Mouse (Mus musculus) right cerebral cortex, postnatal 14 days (tissue): Measurements from ENCODE around the gene Dgke.

ENCODE experiments used
- DNase-seq: peaks from one replicate; pipeline ENCODE4 v3.0.0; 2022

Dgke gene

DNA sequence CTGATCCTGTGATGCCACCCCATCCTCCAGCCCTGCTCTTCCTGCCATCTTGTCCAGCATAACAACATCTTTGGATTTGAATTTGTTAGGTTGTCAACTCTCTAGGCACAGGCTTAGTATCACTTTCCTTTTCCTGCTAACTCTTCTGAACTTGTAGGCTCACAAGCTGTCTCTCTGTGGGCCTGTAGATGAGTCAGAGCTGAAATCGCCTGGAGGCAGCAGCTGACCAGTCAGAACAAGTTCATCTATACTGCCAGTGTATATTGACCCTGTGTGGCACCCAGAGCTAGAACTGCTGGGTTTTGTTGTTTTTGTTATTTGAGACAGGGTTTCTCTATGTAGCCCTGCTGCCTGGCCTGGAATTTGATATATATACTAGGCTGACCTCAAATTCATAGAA lies 35.5 kb downstream of the Dgke start:
- no peak for DNase-seq

DNA sequence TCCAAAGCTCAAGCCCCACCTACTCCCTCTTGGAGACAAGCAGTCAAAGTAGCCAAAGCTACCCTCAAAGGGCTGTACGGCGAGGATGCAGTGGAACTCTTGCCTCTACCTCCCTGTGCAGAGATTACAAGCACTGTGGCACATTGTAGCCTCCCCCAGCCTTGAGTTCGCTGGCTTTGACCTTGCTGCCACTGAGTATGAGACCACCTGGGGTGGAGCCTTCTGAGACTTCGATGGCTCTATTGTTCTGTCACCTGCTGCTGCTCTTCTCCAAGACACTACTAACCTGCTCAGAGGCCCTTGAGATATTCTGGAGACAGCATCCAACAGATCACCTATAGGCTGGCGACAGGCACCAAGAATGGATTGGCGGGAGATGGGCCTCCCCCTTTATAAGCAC lies 36.1 kb downstream of the Dgke start:
- DNase-seq, result no peak

DNA sequence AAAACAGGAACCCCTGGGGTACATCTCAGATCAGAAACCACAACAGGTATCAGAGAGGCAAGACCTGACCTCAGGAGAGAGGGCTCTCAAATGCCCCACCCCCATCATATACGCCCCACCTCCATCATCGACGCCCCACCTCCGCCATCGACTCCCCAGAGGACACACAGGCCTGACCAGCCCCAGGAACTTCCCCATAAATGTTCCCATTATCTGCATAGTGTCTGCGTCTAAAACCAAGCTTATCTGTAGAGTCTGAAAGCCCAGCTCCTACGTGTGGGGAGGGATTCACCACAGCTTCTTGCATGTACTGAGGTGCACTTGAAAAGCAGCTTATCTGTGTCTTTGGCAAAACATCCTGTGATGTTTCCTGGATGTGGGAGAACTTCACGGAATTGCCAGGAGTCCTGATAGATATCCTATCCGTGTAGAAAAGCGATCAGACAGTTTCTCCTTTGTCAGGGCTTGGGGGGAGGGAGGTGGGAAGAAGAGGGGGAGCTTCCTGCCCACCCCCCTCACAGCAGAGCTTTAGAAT lies 37.7 kb downstream of the Dgke start:
- no peak for DNase-seq

DNA sequence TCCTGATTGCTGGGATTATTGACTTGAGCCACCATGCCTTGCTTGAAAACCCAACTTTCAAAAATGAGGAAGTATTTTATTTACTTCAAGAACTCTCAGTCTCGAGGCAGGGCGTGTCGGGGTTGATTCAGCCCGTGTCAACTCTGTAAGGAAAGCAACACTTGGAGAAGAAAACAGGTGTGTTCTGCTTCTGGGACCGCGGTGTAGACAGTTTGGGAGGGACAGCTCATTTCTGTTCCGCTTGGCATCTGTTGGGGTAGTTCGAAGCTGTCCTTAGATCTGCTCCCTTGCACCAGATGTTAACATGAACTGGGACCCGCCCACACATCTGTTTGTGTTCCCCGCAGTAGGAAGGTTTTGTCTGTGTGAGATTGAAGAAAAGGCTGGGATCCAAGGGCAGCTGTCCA lies 38.7 kb downstream of the Dgke start:
- no peak for DNase-seq

DNA sequence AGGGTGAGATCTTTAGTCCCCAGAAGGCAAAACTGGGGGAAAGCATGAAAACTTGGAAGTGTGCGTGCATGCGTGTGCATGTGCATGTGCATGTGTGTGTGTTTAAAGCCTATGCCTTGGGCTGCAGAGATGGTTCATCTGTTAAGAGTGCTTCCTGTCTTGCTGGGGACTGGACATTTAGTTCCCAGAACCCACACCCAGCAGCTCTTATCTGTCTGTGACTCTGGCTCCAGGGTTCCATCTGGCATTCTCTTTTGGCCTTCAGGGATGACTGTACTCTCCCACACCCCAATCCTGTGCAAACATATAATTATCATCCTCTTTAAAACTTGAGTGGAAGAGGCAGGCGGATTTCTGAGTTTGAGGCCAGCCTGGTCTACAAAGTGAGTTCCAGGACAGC lies 40.5 kb downstream of the Dgke start:
- no peak for DNase-seq

DNA sequence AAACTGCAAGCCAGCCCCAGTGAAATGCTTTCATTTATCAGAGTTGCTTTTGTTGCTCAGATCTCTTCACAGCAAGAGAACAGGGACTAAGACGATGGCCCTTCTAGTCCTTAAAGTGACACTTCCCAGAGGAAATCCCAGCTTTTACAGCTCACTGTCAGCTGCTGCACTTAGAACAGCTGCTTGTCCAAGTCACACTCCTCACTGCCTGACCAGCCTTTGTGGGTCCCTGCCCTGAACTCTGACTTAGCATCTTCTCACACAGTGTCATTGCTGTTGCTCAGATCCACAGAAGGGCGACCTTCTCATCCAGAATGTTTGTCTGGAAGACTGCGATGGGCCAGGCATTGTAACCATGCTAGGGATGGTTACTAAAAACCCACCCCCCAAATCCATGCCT lies 41.0 kb downstream of the Dgke start:
- no peak for DNase-seq

DNA sequence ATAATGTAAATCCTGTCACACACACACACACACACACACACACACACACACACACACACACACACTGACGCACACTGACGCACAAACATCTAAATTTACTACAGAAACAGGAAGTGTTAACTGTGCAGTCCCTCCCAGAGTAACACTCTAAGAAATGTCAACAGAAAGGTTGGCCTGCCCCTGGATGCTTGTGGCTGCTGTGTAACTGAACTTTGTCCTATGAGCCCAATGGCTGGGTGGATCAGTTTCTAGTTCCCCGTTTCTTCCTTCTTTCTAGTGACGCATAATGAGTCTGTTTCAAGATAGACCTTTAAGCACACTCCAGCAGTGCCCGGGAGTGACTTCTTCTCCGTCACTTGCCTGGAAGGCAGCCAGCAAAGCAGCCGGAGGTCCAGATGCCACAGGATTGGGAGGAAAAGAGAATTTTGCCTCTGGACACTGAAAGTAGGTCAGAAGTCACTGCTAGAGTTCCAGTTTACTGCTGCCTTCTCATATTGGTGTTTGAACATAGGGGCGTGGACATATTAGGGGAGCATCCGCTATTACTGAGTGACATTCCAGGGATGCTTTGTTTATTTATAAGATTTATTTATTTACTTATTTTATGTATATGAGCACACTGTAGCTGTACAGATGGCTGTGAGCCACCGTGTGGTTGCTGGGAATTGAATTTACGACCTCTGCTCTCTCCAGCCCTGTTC lies 42.3 kb downstream of the Dgke start:
- peak; percentile 39 for DNase-seq

DNA sequence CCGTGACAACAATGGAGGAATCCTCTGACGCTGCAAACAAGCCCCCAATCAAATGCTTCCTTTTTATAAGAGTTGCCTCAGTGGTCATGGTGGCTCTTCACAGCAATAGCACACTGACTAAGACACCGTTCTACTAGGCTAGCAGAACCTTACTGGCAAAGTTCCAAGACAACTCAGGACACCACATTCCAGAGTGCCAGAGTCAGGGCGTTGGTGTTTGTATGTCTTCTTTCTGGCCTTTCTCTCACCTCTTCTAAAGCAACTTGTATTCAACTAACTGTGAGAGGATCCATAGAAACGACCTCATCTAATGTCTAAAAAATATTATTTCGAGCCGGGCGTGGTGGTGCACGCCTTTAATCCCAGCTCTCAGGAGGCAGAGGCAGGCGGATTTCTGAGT lies 43.2 kb downstream of the Dgke start:
- no peak for DNase-seq

DNA sequence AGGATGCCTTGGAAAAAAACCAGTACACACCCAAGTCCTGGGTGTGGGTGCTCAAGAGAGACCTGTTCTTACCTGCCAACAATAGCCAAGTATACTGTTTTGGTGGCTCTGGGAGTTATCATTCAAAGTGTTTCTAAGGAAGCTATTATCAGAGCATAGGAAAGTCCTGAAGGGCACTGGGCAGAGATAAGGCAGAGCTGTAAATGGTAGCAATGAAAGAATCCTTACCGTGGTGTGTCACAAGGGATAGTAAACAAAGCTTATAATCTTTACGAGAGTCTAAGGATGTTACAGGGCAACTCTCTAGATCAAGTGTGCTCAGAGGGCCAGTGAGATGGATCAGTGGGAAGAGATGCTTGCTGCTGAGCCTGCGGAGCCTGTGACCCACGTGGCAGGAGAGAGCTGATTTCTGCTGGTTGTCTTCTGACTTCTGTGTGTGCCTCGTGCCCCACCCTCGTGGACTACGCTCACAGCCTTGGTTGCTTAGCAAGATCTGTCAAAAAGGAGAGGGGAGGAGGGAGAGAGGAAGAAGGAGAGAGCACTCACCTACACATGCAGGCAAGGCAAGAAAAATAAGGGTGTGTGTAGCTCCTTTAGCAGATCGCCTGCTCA lies 44.4 kb downstream of the Dgke start:
- DNase-seq, result no peak

DNA sequence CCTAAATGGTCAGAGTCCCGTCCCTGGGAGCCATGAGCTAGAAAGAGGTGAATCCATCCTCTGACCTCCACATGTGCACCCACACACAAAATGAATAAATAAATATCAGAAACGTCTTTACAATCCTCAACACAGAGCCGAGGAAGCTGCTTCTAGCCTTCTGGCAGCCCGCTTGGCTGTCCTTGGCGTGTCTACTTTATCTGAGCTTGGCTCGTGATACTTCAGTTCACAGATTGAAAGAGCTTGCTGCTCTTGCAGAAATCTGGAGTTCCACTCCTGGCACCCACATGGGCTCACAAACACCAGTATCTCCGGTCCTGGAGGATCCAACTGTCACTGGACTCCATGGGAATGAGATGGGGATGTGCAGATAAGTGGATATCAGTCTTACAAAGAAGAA lies 45.0 kb downstream of the Dgke start:
- DNase-seq, result no peak

DNA sequence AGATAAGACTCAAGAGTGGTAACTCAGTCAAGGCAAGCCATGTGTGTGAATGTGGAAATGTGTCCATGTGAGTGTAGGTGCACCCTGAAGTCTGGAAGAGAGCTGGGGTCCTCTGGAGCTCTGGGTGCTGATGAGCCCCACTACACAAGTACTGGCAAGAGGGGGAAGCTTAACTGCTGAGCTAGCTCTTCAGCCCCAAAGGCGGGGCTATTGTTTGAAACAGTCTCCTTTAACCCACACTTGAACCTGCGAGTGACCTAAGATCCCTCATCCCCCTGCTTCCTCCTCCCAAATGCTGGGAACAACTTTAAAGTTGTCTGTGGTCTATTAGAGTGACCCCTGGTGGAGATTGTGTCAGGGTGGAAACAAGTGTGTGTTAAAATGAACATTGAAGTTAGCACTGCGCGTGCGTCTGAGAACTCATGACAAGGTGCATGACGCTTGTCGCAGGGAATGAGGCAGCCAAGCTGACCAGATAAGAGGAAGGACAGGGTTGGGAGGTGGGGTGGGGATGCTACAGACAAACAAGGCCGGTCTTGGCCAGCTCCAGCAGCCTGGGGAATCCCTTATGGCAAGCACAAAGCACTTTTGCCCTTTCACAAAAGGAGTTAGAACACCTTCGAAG lies 45.9 kb downstream of the Dgke start:
- no peak for DNase-seq

DNA sequence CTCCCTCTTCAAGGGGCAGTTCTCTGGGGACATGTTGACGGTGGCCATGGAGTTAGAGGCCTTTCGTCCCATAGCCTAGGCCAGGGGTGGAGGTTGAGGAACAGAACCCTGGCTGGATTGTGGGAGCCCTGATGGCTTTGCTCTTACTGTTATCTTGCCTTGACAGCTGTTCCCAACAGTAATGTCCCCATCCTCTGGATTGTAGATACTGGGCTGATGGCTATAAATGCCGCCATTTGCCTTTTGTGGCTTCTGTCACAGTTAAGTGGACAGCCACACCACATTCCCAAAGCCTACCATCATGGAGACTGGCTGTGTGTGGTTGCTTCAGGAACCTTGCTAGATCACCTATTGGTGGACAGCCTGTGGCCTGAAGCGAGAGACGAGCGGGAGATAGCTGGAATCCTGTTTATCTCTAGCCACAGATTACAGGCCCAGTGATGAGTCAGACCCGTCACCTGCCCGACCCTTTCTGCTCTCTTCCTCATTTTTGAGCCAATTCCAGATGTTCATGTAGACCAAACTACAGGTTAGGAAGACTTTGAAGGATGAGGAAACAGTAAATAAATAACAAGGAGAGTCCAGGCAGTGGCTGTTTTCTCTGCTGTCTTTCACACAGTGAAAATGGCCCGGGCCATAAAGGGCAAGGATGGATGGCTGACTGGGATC lies 49.0 kb downstream of the Dgke start:
- DNase-seq, result no peak

DNA sequence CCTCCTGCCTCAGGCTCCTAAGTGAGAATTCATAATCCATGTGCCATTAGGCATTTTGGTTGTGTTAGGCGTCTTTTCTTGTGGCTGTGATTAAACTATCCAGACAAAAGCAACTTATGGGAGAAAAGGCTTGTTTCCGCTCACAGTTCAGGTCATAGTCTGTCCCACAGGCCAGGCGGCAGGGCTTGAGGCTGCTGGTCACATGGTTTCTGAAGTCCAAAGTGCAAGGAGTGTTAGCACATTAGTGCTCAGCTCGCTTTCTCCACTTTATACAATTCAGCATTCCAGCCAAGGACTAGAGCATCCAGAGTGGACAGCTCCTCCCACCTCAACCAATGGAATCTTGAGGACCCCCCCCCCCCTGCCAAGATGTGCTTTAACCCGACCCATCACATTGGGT lies 54.4 kb downstream of the Dgke start:
- no peak for DNase-seq

DNA sequence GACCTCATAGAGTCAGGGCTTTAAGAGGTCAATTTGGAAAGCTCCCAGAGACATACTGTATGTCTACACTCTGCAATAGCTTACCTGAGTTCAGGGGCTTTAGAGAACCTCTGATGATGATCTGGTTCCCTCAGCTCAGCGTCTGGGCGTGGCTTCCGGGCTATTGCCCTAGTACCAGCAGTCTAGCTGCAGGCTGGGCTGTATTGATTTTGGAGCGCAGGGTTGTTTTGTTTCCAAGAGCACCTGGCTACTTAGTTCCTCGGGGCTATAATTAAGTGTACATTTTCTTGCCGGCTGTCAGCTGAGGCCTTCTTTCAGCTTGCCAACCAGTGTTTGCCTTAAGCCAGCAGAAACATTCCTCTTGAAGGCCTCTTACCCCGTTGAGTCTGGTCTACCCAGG lies 57.2 kb downstream of the Dgke start:
- no peak for DNase-seq

DNA sequence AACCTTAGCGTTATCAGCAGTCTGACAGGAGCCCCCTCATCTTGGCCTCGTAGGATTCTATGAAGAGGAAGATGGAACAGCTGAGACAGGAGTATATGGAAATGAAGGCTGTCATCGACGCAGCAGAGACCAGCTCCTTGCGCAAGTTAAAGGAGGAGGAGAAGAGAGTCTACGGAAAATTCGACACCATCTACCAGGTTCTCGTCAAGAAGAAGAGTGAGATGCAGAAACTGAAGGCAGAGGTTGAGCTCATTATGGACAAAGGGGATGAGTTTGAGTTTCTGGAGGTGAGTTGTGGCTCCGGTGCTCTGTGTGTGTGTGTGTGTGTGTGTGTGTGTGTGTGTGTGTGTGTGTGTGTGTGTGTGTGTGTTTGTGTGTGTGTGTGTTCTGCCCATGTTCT lies 57.6 kb downstream of the Dgke start:
- no peak for DNase-seq

DNA sequence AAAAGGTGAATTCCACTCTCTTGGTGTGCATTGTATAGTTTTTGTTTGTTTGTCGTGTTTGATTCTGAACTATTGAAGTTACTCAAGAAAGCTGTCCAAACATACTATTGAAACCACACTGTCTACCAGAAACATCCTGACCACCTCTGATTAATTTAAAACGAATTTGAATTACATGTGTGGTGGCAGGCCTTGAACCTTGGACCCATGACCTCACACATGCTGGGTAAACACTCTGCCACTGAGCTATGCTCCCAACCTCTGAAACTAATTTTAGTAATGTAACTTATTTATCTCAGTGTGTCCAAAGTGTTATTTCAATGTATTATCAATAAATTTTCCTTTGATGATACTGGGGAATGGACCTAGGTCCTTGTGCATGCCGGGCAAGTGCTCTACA lies 59.1 kb downstream of the Dgke start:
- DNase-seq, result no peak

DNA sequence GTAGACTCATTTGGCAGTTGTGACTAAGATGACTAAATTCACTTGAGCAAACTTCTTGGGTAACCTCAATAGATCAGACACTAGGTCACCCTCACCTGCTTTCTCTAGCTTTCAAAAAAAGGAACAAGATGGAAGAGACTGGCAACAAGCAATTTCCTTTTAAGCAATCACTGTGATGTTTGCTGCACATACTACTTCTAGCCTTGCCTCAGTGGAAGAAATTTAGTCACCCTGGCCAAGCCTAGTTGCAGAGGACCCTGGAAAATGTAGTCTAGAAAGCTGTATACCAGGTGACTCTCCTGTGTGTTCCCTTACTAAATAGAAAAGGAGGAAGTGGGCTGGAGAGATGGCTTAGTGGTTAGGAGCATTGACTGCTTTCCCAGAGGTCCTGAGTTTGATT lies 60.2 kb downstream of the Dgke start:
- no peak for DNase-seq

DNA sequence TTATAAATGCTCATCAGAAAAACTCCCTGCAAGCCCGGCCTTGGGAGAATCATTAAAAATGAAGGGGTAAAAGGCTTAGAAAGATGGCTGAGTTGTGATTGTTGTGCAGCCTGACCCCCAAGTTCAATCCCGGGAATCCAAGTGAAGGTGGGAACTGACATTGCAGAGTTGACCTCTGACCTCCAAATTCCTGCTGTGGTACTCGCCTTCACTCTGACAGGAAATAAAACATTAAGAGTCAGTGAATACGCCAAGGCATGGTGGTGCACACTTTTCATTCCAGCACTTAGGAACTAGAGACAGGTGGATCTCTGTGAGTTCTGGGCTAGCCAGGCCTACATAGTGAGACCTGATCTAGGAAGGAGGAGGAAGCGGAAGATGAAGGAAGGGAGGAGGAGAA lies 61.2 kb downstream of the Dgke start:
- no peak for DNase-seq

DNA sequence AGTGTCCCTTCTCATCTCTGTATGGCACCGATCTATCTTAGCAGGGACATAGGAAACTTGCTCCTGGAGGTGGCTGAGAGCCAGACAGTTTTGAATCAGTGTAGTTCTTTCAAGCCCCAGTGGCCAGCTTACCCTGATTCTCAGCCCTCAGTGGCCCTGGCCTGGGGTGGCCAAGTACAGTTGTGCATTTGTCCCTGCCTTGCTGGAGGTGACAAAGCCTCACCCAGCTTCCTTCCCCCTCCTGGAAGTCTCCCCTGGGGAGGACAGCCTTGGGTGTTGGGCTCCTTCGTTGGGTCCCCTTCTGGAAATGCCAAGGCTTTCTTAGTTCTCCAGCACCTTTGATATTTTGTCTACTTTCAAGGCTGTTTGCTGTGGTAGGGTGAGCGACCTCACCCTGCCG lies 62.9 kb downstream of the Dgke start:
- no peak for DNase-seq

DNA sequence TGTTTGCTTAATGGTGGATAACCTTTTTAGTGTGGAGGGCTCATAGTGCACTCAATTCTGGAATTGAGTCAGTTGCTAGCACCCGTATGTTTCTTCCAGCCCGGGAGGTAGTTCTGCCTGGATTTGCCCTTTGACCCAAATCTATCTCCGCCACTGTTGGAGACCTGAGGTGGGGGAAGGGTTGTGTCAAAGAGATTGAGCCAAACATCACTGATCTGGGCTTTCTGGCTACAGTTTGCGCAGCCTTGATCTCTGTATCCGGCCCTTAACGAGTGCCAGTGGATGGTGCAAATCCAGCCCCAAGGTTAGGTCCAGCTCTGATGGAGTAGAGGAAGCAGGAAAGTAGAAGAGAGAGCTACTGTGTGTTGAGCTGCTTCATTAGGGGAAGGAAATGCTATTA lies 63.6 kb downstream of the Dgke start:
- no peak for DNase-seq

DNA sequence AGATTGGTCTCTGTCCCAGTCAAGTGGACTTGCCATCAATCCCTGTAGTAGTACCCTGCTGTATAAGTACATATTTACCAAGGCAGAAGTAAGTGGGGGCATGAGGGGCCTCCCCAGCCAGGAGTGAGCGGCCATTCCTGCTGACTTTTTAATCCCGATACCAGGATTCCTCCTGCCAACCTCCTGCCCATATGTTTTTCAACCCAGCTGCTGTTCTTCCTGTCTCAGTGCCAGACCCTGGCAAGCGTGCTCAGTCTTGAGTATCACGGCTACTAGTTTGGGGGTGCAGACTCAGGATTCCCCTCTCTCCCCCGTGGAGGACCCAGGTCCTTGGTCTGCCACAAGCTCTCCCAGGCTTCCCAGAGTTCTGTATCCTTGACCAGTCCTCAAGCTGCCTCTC lies 64.0 kb downstream of the Dgke start:
- DNase-seq, result no peak

DNA sequence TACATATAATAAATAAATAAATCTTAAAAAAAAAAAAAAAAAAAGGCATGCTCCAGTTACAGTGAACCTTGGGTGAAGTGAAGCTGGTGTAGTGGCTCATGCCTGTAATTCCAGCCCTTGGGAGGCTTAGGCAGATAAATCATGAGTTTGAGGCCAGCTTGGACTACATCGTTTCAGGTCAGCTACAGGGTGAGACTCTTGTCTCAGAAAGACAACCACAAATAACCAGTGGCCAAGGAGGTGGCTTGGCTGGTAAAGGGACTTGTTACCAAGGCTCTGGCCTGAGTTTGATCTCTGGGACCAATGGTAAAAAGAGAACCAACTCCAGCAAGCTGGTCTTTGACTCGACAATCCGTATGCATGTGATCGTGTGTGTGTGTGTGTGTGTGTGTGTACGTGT lies 64.6 kb downstream of the Dgke start:
- no peak for DNase-seq

DNA sequence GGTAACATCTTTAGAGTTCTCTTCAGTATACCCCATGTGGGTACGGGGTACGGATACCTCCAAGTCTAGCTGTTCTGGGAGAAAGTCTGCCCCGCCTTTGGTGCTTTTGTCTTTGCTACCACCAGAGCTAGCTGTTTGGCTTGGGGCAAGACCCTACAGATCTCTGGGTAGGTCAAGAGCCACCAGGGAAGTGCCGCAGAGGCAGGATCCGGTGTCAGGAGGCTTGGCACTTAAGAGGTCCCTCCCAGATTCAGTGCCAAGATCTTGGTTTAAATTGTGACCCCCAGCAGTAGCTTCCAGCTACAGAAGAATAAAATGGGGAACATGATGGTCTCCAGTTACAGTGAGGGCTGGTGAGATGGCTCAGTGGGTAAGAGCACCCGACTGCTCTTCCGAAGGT lies 65.1 kb downstream of the Dgke start:
- no peak for DNase-seq

DNA sequence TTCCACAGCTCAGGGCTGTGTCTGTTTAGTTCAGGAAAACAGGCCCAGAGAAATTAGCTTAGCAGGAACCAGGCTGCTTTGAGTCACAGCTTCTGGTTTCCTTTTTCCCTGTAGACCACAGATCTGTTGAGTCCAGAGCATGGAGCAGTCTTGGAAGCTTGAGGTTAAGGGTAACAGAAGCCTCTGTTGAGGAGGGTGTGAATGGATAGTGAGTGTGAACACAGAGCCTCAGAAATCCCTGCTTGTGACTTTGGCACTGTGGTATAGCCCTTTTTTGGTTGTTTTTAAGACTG lies 66.2 kb downstream of the Dgke start:
- no peak for DNase-seq
